Mouse (Mus musculus) layer of hippocampus, postnatal 25 days (tissue): ENCODE results near the gene Chil1. TPM values are rescaled to one million over a fixed set of nuclear protein-coding genes. Genes with fewer than 3 reads are reported as not detected.
A peak's percentile ranks its signal among the peaks of the same experiment; 100 is the strongest.

Experiments
- DNase-seq, 2 experiments: peaks; one replicate each; pipeline ENCODE4 v3.0.0; 2022; ENCODE audit warnings: mixed read lengths in 2 of 2, low spot score in 1 of 2; ENCODE audit errors: extremely low spot score in 1 of 2
- total RNA-seq, 2 experiments: library from RNA; stranded (reverse); gene quantifications; 2 replicates each; pipeline ENCODE4 v1.2.3; 2021

The Chil1 gene
- total RNA-seq, 2 experiments from 2014 or later: 7.3 to 10.8 TPM

DNA sequence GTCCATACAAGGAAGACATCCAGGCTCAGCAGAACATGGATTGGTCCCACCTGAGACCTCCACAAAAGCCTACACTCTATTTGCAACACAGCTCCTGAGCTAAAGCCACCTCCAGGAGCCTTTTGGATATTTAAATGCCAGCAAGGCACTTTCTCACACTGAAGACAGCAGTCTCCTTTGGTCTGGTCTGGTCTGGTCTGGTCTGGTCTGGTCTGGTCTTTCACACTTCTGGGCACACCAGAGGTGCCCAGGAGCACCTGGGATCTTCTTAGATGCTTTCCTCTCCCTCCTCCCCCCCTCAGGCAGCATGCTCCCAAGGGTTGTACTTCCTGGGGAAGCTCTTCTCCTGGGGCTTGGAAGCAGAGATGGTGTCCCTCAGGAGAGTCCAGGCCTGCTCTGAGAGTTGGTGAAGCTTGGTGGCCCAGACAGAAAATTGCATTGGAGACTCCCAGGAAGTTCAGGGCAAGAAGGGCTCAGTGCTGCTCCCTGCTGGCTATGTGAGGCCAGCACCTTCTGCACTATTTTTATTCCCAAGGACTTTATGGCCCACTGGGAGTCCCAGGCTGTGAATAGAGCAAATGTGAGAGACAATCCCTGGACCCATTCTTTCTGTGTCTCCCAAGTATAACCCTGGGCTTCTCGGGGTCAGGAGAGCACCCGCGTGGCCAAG lies 19.9 kb downstream of the Chil1 start:
- peak in 1 of 2 experiments; percentile 70 for DNase-seq

DNA sequence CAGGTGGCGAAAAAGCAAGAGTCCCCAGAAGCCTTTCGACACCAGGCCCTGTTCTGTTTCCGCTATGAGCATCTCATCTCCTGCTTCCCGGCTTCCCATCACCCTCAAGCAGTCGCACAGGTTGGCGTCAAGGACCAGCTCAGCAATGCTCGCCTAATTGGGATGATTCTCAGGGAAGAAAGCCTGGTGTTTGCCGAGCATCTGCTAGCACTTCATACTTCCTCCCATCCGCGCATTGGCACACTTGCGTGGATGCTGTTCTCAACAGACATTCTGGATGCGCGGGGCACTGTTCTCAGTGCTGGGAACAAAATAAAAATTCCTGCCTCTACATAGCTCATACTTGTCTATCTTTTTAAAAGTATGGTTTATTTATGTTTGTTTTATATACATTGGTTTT lies 22.3 kb downstream of the Chil1 start:
- DNase-seq: no peak

DNA sequence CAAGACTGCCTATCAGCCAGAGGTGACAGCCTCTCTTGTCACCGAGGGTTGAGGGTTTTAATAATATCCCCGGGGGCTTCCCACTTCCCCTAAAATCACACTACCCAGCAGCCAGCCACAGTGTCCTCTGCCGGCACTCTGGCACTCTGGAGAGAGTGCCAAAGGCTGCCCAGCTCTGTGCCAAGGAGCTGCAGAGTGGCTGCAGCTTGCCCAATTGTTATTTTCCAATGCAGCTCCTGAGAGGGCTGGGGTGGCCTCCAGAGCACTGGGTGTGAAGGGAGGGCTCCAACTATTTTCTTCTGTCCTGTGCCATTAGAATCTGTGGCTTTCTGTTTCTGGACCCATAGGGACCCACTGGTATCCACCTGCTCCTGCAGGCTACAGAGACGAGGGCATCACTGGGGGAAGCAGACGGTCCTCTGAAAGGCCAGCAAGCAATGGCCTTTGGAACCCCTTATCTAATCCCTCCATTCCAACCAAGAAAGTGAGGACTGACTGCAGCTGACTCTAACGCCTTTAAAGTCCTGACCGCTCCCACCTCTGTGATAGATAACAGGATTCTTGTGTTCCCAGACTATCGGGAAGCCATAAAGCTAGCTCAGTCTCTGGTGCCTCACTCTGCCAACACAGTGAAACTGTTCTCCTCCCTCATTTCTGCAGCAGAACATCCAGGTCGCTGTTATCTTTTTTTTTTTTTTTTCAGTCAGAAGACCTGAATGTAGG lies 23.5 kb downstream of the Chil1 start:
- no peak for DNase-seq

- DNase-seq: no peak
These were observed 24.1 kb downstream of the Chil1 start for GRCm38 (mm10) chr1:134206085-134206484.

DNA sequence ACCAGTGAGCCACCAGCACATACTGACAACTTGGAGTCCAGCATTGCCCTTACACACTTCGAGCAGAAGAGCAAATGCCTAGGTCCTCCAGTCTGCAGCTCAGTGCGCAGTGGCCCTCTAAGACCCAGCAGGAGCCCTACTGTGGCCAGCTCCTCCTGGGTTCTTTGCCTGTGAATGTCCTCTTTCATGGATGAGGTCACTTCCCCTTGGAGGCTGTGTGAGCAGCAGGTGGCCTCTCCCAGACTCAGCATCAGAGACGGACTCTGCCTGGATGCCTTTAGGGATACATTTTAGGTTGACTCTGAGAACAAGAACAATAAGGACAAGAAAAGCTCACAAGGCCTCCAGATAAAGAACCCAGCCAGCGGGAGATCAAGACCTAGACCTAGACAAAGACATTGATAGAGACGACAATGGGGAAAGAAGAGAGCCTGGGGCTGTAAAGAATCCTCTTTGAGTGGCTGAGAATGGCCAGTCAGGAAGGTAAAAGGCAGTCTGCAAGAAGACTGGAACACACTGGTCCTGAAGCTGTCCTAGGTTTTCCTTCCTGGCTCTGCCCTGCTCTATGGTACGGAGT lies 28.3 kb downstream of the Chil1 start:
- DNase-seq: no peak

DNA sequence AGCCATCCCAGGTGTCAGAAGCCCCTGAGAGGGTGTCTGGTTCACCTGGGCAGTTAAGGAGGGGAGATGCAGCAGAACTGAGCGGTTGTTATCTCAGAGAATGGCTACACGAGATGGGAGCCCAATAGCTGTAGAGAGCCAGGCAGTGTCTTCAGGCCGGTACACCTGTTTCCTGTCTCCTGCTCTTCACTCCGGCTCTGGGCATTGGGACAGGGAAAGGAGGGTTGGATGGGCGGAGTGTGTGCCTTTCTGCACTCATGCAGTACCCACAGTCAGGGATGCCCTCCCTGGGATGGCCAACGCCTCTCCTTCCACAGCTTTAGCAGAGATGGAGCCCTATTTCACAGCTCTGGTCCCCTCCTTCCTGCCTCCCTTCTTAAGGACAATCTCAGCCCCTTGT lies 29.1 kb downstream of the Chil1 start:
- DNase-seq: no peak

GRCm38 (mm10) chr1:134211631-134212030 lies 29.7 kb downstream of the Chil1 start:
- DNase-seq: no peak

DNA sequence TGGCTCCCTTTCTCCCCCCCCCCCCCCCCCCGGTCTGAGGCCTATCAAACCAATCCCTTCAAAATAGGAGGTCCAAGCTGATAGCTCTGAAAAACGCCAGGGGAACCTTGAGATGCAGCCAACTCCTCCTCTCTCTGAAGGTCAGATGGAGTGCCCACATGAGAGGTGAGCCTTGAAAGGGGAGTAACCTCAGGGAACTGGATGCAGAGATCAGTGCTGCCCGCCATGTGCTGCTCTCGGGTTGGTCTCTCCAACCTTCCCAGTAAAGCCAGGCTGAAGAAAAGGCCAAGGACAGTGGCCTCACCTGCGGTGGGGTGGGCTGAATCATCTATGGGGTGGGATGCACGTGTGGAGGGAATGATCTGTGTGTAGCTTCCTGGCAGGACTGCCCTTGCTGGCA lies 30.4 kb downstream of the Chil1 start:
- no peak for DNase-seq

DNA sequence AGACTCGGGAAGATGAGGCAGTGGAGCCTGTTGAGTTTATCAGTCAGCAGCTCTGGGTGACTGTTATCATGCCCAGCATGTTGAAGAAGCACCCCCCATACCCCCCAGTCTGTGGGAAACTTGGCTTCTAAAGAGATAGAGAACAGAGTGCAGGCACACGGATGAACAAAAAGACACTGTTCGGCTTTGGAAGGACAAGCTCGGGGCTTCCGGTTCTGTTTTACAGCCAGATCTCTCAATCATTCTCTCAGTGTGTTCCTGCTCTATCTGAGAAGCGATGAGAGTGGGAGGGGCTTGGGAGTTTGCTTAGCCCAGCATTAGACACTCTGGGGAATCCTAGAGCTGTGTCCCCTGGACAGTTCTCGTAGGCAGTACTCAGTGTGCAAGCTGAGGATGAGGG lies 31.4 kb downstream of the Chil1 start:
- no peak for DNase-seq

DNA sequence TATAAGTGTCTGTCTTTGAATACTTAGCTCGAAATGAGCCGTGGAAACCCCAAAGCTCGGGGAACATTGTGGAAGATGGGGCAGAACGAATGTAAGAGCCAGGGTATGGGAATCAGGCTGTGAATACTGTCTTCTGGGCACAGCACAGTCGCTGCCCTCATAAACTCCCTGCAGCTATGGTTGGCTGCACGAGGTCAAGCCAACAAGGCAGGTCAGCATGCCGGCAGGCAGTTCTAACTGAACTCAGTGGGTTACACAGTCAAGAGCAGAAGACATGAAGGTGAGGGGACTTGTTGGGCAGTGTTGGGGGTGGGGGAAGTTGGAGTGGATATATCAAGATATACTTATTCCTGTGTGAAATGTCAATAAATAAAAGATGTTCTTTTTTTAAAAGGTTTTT lies 33.1 kb downstream of the Chil1 start:
- DNase-seq: no peak

GRCm38 (mm10) chr1:134215751-134216628 lies 34.0 kb downstream of the Chil1 start:
- DNase-seq: no peak

- no peak for DNase-seq
These were observed 34.6 kb downstream of the Chil1 start for GRCm38 (mm10) chr1:134216629-134216971.

GRCm38 (mm10) chr1:134217028-134217481 lies 35.1 kb downstream of the Chil1 start:
- DNase-seq: no peak

DNA sequence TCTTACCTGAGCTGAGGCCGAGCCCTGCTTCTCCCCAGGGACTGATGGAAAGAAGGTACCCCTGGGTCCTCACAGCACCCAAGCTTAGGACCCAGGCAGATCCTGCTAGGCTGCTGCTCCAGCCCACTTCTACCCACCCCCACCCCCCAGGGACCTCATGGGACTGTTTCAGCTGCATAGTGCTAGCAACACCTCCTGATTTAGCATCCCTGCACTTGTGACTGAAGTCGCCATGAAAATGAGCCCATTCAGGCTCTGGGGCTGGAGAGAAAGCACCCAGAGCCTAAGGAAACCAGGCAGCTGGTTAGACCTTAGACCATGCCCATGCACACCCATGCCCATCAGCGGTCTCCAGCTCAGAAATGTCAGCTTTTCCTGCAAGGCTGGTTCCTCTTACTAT lies 36.0 kb downstream of the Chil1 start:
- DNase-seq: no peak

DNA sequence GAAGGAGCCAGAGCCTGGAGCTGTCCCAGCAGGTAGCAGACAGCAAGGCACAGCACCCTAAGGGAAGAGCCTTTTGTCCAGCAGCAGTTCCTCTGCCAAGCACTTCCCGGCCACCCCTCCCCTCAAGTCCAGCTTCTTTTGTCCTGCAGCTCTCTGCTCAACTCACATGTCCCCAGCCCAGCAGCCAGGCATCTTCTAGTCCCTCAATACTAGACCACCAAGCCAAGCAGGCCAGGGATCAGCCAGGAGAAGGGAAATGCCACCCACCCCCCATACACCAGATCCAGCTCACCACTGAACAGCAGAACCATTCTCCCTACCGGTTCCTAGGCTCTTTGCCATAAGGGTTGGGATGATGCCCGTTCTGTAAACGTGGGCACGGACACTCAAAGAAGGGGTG lies 37.6 kb downstream of the Chil1 start:
- DNase-seq: no peak

- DNase-seq: no peak
These were observed 39.2 kb downstream of the Chil1 start for GRCm38 (mm10) chr1:134221172-134221571.

GRCm38 (mm10) chr1:134222122-134223055 lies 40.4 kb downstream of the Chil1 start:
- DNase-seq: no peak

DNA sequence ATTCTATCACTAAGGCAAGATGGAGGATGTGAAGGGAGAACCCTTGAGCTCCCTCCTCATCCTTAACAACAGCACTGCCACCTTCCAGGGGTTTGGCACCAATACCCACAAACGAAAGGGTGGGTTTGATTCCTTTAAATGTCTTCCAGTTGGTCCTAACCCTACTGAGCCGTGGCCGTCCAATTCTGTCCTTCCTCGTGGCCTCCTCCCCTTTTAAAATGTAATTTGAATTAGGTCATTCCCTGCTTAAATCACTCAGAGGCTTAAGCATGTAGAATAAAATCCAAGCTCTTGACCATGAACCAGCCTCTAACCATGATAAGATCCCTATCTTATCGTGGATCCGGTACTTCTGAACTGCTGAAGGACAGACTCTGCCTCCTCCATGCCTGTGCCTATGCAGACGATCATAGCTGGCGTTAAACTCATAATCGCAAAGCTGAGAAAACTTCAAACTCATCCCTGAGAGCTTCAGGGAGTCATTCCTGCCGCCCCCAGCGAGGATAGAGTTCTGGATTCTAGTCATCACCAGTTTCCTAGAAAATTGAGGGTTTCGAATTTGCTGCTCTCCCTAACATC lies 42.8 kb downstream of the Chil1 start:
- DNase-seq: no peak

DNA sequence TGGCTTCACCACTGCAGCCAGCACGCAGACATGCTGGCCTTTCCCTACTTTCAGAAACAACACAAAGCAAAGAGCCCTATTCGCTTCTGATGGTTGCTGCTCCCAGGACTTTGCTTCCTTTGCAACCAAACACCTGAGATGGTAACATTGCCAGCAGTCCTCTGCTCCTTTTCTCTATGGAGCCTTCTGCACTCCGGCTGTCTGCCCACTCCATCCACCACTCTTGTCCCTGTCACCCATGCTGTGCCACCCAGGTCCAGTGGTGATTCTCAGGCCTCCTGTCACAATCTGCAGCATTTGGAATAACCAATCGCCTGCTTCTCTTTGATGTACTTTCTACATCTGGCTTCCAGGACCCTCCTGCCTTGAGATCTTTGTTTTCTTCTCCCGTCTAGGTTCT lies 43.4 kb downstream of the Chil1 start:
- no peak for DNase-seq
